Mouse (Mus musculus): ENCODE measurements around the gene Ypel2.
A peak's percentile ranks its signal among the peaks of the same experiment; 100 is the strongest.
"Not testable (repeated sequence)": the region's sequence is repeated elsewhere in the genome, so short reads cannot be mapped to it uniquely, and the experiment has no call there.

Ypel2 gene

GRCm38 (mm10) chr11:86993041-86994037, at the start of gene Ypel2:
TSS of gene Ypel2 (minus strand) at chr11:86993707.
- DNase-seq (ENCODE audit: low spot score in 2 of 2), result peak; percentile 95

- no peak for DNase-seq (ENCODE audit: low spot score in 2 of 2)
These were observed 49.5 kb upstream of the Ypel2 start for GRCm38 (mm10) chr11:87043052-87043451.

GRCm38 (mm10) chr11:87039307-87039963, 45.9 kb upstream of the Ypel2 start:
- DNase-seq (ENCODE audit: low spot score in 2 of 2), result no peak

GRCm38 (mm10) chr11:87036180-87036579, 42.7 kb upstream of the Ypel2 start:
- DNase-seq (ENCODE audit: low spot score in 2 of 2), result no peak

GRCm38 (mm10) chr11:87028212-87028611, 34.7 kb upstream of the Ypel2 start:
- DNase-seq (ENCODE audit: low spot score in 2 of 2), result no peak

- DNase-seq (ENCODE audit: low spot score in 2 of 2), result no peak
These were observed 32.8 kb upstream of the Ypel2 start for GRCm38 (mm10) chr11:87026096-87026875.

GRCm38 (mm10) chr11:87025351-87025750, 31.8 kb upstream of the Ypel2 start:
- no peak for DNase-seq (ENCODE audit: low spot score in 2 of 2)

- DNase-seq (ENCODE audit: low spot score in 2 of 2), result not testable (repeated sequence)
These were observed 29.7 kb upstream of the Ypel2 start for GRCm38 (mm10) chr11:87023240-87023639.

- DNase-seq (ENCODE audit: low spot score in 2 of 2), result no peak
These were observed 29.3 kb upstream of the Ypel2 start for GRCm38 (mm10) chr11:87022765-87023164.

- no peak for DNase-seq (ENCODE audit: low spot score in 2 of 2)
These were observed 28.0 kb upstream of the Ypel2 start for GRCm38 (mm10) chr11:87021551-87021950.

GRCm38 (mm10) chr11:87020449-87020848, 26.9 kb upstream of the Ypel2 start:
- DNase-seq (ENCODE audit: low spot score in 2 of 2), result no peak

GRCm38 (mm10) chr11:87019431-87019830, 25.9 kb upstream of the Ypel2 start:
- DNase-seq (ENCODE audit: low spot score in 2 of 2), result no peak

- DNase-seq (ENCODE audit: low spot score in 2 of 2), result no peak
These were observed 24.6 kb upstream of the Ypel2 start for GRCm38 (mm10) chr11:87018081-87018480.

GRCm38 (mm10) chr11:87015691-87016090, 22.2 kb upstream of the Ypel2 start:
- DNase-seq (ENCODE audit: low spot score in 2 of 2), result no peak

- DNase-seq (ENCODE audit: low spot score in 2 of 2), result peak in 1 of 2 experiments; percentile 46
These were observed 17.0 kb upstream of the Ypel2 start for GRCm38 (mm10) chr11:87010476-87010875.

- DNase-seq (ENCODE audit: low spot score in 2 of 2), result no peak
These were observed 13.9 kb upstream of the Ypel2 start for GRCm38 (mm10) chr11:87007371-87007770.

- no peak for DNase-seq (ENCODE audit: low spot score in 2 of 2)
These were observed 11.7 kb upstream of the Ypel2 start for GRCm38 (mm10) chr11:87004960-87005755.

- DNase-seq (ENCODE audit: low spot score in 2 of 2), result no peak
These were observed 8.7 kb upstream of the Ypel2 start for GRCm38 (mm10) chr11:87002078-87002829.

GRCm38 (mm10) chr11:87001217-87001616, 7.7 kb upstream of the Ypel2 start:
- DNase-seq (ENCODE audit: low spot score in 2 of 2), result no peak

GRCm38 (mm10) chr11:86996266-86996665, 2.8 kb upstream of the Ypel2 start:
- DNase-seq (ENCODE audit: low spot score in 2 of 2), result no peak
